Mouse (Mus musculus) adrenal gland, adult 10 weeks (tissue): ENCODE data around the gene Gk2. TPM values are rescaled to one million over a fixed set of nuclear protein-coding genes. Genes with fewer than 3 reads are reported as not detected.

Experiments
- polyA plus RNA-seq: library from polyadenylated mRNA; stranded (reverse); fragments of 350-450 nt; fragmentation: Illumina TruSeq; extraction: RNeasy Lipid Tissue Mini Kit (QIAGEN cat#74804); gene quantifications from one replicate; pipeline ENCODE4 v1.2.3, GENCODE M21; 2014; ENCODE audit warnings: low read depth, low replicate concordance

Gene Gk2
- not detected for polyA plus RNA-seq

DNA sequence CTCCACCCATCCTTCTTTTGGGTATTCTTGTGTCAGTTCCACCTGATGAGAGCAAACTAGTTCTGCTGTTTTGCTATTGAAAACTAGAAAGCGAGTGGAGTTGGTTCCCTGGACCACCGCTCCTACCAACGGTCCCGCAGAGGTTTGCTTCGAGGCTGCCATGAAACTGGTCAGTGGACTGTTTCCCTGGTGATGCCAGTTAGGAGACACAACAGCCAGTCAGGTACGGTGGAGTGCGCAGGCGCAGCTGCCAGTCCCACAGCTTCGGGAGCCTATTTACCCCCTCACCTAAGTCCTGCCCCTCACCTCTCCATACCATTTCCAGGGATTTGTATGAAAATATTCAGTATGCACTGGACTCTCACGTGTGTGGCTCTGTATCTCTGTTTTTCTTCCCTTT, at the start of gene Gk2:
Gk2 (minus strand) TSS at position 206 of the 400 bp plus-strand sequence.

Other genes with a start within 250 kb of the Gk2 start
- not detected for gene Naa11, start 64.6 kb downstream of the Gk2 start, polyA plus RNA-seq